Mouse (Mus musculus) spleen, adult 2 months (tissue): Measurements from ENCODE around the gene Aip.
"Not testable (repeated sequence)": the region's sequence is repeated elsewhere in the genome, so short reads cannot be mapped to it uniquely, and the experiment has no call there.

Experiments used
- CTCF ChIP-seq: fragments of 200-500 bp; IDR thresholded peaks from 2 replicates; pipeline ENCODE4 v1.5.1; 2011; ENCODE audit warnings: mild to moderate bottlenecking, inconsistent platforms; ENCODE audit not compliant: insufficient read depth, insufficient read length, insufficient replicate concordance; ENCODE audit errors: extremely low read depth
- POLR2A ChIP-seq: fragments of 200-500 bp; IDR thresholded peaks from 2 replicates; pipeline ENCODE4 v1.6.1; 2011; ENCODE audit warnings: low read depth, low read length, inconsistent platforms

DNA sequence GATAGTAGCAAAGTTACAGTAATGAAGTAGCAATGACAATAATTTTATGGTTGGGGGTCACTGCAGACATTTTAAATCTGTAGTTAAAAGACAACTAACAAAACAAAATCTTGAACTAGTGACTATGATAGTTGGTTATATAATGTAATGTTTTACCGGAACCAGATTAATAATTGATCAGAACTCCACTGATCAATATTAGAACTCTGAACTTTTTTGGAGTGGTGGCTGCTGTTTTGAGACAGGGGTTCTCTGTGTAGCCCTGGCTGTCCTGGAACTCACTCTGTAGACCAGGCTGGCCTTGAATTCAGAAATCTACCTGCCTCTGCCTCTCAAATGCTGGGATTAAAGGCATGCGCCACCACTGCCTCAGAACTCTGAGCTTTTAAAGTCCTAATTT is 57.4 kb downstream of the Aip start:
- TF ChIP-seq CTCF, POLR2A: not testable (repeated sequence)
